Comparison of ENCODE assay signal across 14 mouse cellular contexts in the genomic region with DNA sequence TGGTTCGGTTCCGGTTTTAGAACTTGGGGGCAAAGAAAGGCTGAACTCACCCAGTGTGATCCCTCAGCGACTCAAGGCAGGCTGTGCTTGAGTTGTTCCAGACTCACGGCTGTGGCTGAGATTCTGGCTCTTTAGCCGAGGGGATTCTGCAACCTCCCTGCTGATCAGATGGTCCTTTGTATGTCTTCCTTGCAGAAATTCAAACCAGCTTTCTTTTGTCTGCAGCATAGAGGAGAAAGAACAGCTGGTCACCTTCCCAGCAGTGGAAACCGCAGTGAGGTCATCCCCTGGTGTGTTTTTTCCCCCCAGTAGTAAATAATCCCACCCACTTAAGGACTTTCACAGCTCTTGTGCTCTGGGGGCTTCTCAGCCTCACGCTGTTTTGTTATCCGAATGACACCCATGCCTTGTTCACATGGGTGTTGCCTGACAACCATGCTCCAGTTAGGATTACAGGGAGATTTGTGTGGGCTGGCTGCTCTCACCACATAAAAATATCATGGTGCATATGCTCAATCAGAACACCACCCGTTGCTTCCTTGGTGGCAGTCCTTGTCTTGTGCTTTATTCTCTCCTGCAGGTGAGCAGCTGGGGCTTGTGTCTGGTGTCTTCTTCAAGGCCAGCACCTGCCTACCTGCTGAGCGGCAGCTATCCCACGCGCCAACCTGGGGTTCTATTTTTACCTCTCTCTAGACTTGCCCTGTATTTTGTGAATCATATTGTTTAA. TPM values are rescaled to one million over a fixed set of nuclear protein-coding genes. Genes with fewer than 3 reads are reported as not detected.
A peak's percentile ranks its signal among the peaks of the same experiment; 100 is the strongest.
DNase-seq lines count a peak whose midpoint lies in the region; ATAC-seq lines count a peak whose summit lies in the region.
"Had no signal": no experiment of that assay in that cellular context is flagged by ENCODE, and none has a peak within 500 bp of the region (broad histone marks: within the 10 kb centered on the region; RNA-seq: fewer than 3 reads in every experiment).

No protein-coding gene starts in this region.

- no peak overlapping the region for H3K9ac ChIP-seq in embryonic facial prominence, embryonic 12.5 days
- H3K9ac ChIP-seq: forebrain, embryonic 13.5 days; heart, embryonic 12.5 days; liver, embryonic 15.5 days had no signal

- H3K27ac ChIP-seq in embryonic facial prominence, embryonic 12.5 days, result peak overlapping the region; percentile 58; the same call in 1 of the 2 replicates
- H3K27ac ChIP-seq: forebrain, embryonic 13.5 days; liver, embryonic 15.5 days had no signal

- ATAC-seq in embryonic facial prominence, embryonic 12.5 days (ENCODE audit: insufficient number of reproducible peaks, insufficient read depth, low FRiP score, low TSS enrichment), result no peak
- ATAC-seq in cerebellum, adult (ENCODE audit: insufficient number of reproducible peaks, low FRiP score, low TSS enrichment), result no peak
- ATAC-seq: forebrain, embryonic 13.5 days had no signal

- peaks cover 7% of the 10 kb centered on the region for H3K4me1 ChIP-seq in embryonic facial prominence, embryonic 12.5 days
- H3K4me1 ChIP-seq: liver, embryonic 15.5 days had no signal

- DNase-seq in left cerebral cortex, adult 18-20 months (ENCODE audit: low spot score in 2 of 2), result peak; percentile 19 to 44
- DNase-seq in left cerebral cortex, postnatal 10 days (ENCODE audit: extremely low spot score in 1 of 2, low spot score in 2 of 2), result no peak
- peak; percentile 29 to 72 for DNase-seq in layer of hippocampus, adult 18-20 months (ENCODE audit: low spot score in 2 of 2)
- DNase-seq in retina, postnatal 1 day, result peak; percentile 67
- DNase-seq in urinary bladder, postnatal 36 days (ENCODE audit: low spot score in 2 of 2), result no peak
- DNase-seq: cerebellum, adult 9-10 months; kidney, postnatal 10 days; thymus, postnatal 4 days had no signal

- no peaks in the 10 kb centered on the region for H3K9me3 ChIP-seq in embryonic facial prominence, embryonic 12.5 days
- H3K9me3 ChIP-seq: forebrain, embryonic 13.5 days; heart, embryonic 12.5 days; liver, embryonic 15.5 days had no signal

- 57% methylated on average over 12 of the region's 12 CpGs for WGBS in embryonic facial prominence, embryonic 12.5 days

- intact Hi-C loops in left cerebral cortex, postnatal 10 days (cut with DNase I), result no loop called here

- H3K36me3 ChIP-seq in embryonic facial prominence, embryonic 12.5 days, result peaks cover 18% of the 10 kb centered on the region
- H3K36me3 ChIP-seq: liver, embryonic 15.5 days had no signal

- H3K4me2 ChIP-seq in embryonic facial prominence, embryonic 12.5 days (replicated peaks), result no peak overlapping the region
- H3K4me2 ChIP-seq: forebrain, embryonic 13.5 days; heart, embryonic 12.5 days; liver, embryonic 15.5 days; midbrain, embryonic 11.5 days had no signal

- H3K4me3 ChIP-seq in embryonic facial prominence, embryonic 12.5 days, result no peak overlapping the region
- H3K4me3 ChIP-seq: forebrain, embryonic 13.5 days; heart, embryonic 12.5 days; liver, embryonic 15.5 days had no signal

- no peaks in the 10 kb centered on the region for H3K27me3 ChIP-seq in embryonic facial prominence, embryonic 12.5 days
- H3K27me3 ChIP-seq: forebrain, embryonic 13.5 days; heart, embryonic 12.5 days; liver, embryonic 15.5 days had no signal

RNA-seq across cellular contexts. Expression of a gene that starts 8.8 kb away (rescaled TPM):
- total RNA-seq in left cerebral cortex, adult 18-20 months (2021), result 10 to 100 TPM; 67.4 to 85.3 TPM
- total RNA-seq in left cerebral cortex, postnatal 10 days (2021), result 10 to 100 TPM; 37.4 to 41.2 TPM
- 8.1 and 8.4 TPM in 2 replicates for polyA plus RNA-seq in embryonic facial prominence, embryonic 12.5 days (2016; fragmentation: Nextera tagmentation; extraction: Ambion mirVana)
- 10 to 100 TPM; 84.2 to 92.7 TPM for total RNA-seq in layer of hippocampus, adult 18-20 months (2021)

Comparison
In these comparisons a context has a peak if more than half of its experiments do, and no peak if none do; other contexts are left out.
1. DNase-seq: peak in left cerebral cortex, adult 18-20 months (2 of 2), layer of hippocampus, adult 18-20 months (2 of 2) and retina, postnatal 1 day (single experiment); none in left cerebral cortex, postnatal 10 days (0 of 2) and urinary bladder, postnatal 36 days (0 of 2).